Mouse (Mus musculus): Measurements from ENCODE around the gene BC030499. TPM values are rescaled to one million over a fixed set of nuclear protein-coding genes. Genes with fewer than 3 reads are reported as not detected.
A peak's percentile ranks its signal among the peaks of the same experiment; 100 is the strongest.

Gene BC030499
- 0.45 and 0.66 TPM in 2 replicates for polyA plus RNA-seq (2014; fragmentation: Nextera tagmentation; extraction: Ambion mirVana)

DNA sequence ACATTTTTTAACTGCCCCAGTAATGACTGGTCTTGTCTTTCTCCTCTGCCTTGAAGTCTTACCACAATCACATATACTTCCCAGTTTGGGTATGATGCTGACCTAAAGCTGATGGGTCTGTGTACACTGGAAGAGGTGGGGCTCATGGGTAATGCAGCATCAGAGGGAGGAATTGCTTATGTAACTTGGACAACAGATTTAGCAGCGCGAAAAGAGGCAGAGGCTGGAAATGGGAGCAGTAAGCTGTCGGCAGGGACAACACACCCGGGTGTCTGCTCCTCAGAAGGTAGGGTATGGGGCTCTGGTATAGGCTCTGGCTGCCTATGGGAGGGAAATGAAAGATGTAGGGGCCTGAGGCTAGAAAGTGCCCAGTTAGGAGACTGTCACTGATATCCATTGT lies at the start of gene BC030499:
Gene BC030499 (plus strand): TSS at position 188 of the 400 bp plus-strand sequence.
- no peak within 1 kb of the TSS for H3K27ac ChIP-seq (ENCODE audit: low read depth)
- H3K9ac ChIP-seq = no peak within 1 kb of the TSS
- DNase-seq (no peak), ATAC-seq (ENCODE audit: insufficient read depth) (no peak)
- H3K9me3 ChIP-seq (ENCODE audit: low read depth, low read length) = no peaks in the 10 kb centered on the region
- WGBS = 89% methylated on average over 4 of the region's 4 CpGs
- peaks cover 71% of the 10 kb centered on the region for H3K36me3 ChIP-seq (ENCODE audit: insufficient read depth)
- no peak within 1 kb of the TSS for H3K4me3 ChIP-seq (ENCODE audit: low read depth, low read length)
- H3K4me1 ChIP-seq (ENCODE audit: insufficient read depth) = no peaks in the 10 kb centered on the region
- H3K27me3 ChIP-seq (ENCODE audit: insufficient read depth, low read length) = no peaks in the 10 kb centered on the region
- TF ChIP-seq CTCF (IDR thresholded peaks at IDR 0.05; ENCODE audit: low read depth) = no peak
- no peak within 1 kb of the TSS for H3K4me2 ChIP-seq

DNA sequence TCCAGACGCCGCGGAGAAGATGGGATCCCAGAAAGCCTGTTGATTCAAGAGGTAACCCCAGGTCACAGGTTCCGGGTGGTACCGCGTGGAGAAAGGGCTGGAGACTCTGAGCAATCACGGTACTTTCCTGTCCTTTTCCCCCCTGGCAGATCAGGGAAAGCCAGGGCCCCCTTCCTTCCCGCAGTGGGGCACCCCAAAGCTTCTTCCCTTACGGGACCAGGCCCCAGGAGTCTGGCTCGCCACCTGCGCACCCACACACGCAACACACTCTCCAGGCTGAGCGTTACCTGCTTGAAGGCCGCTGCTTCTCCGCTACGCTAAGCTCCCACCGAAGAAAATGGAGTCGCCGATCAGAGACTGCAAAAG lies 45.4 kb upstream of the BC030499 start:
- DNase-seq (no peak), ATAC-seq (ENCODE audit: insufficient read depth) (no peak)

GRCm38 (mm10) chr11:78245627-78246317 lies 44.9 kb upstream of the BC030499 start, which contains the start of the genes Sdf2 and Supt6:
TSS of gene Sdf2 (plus strand) at chr11:78245746.
TSS of gene Supt6 (minus strand) at chr11:78245987.
- Histone ChIP-seq H3K27me3 (ENCODE audit: insufficient read depth, low read length) (no peaks in the 10 kb centered on the region), H3K4me3 (ENCODE audit: low read depth, low read length) (peak within 1 kb of the TSS; percentile 97), H3K4me2 (peak within 1 kb of the TSS; percentile 72), H3K27ac (ENCODE audit: low read depth) (peak within 1 kb of the TSS; percentile 94), H3K9ac (peak within 1 kb of the TSS; percentile 97), H3K9me3 (ENCODE audit: low read depth, low read length) (no peaks in the 10 kb centered on the region), H3K36me3 (ENCODE audit: insufficient read depth) (peaks cover 2% of the 10 kb centered on the region; the same call in 1 of the 2 replicates), H3K4me1 (ENCODE audit: insufficient read depth) (peaks cover 15% of the 10 kb centered on the region)
- no peak for TF ChIP-seq CTCF (IDR thresholded peaks at IDR 0.05; ENCODE audit: low read depth)
- WGBS = under 1% methylated on average over 50 of the region's 50 CpGs
- DNase-seq (peak; percentile 96), ATAC-seq (ENCODE audit: insufficient read depth) (peak; percentile 95)

More for the DNA sequence above, 45.4 kb upstream of the BC030499 start:
- H3K27ac ChIP-seq (ENCODE audit: low read depth) = peak overlapping the region; percentile 94
- TF ChIP-seq CTCF (IDR thresholded peaks at IDR 0.05; ENCODE audit: low read depth) = no peak
- H3K9ac ChIP-seq = peak overlapping the region; percentile 97
- peak overlapping the region; percentile 72 for H3K4me2 ChIP-seq
- peaks cover 7% of the 10 kb centered on the region; the same call in 1 of the 2 replicates for H3K36me3 ChIP-seq (ENCODE audit: insufficient read depth)
- peak overlapping the region; percentile 97 for H3K4me3 ChIP-seq (ENCODE audit: low read depth, low read length)
- 0% methylated on average over 19 of the region's 19 CpGs for WGBS
- no peaks in the 10 kb centered on the region for H3K9me3 ChIP-seq (ENCODE audit: low read depth, low read length)
- peaks cover 15% of the 10 kb centered on the region for H3K4me1 ChIP-seq (ENCODE audit: insufficient read depth)
- no peaks in the 10 kb centered on the region for H3K27me3 ChIP-seq (ENCODE audit: insufficient read depth, low read length)

- H3K36me3 ChIP-seq (ENCODE audit: insufficient read depth) = peaks cover 8% of the 10 kb centered on the region
- peak overlapping the region; percentile 72 for H3K4me2 ChIP-seq
- H3K9ac ChIP-seq = peak overlapping the region; percentile 97
- TF ChIP-seq CTCF (IDR thresholded peaks at IDR 0.05; ENCODE audit: low read depth) = no peak
- peak overlapping the region; percentile 97 for H3K4me3 ChIP-seq (ENCODE audit: low read depth, low read length)
- ATAC-seq (ENCODE audit: insufficient read depth) (no peak), DNase-seq (no peak)
- H3K27me3 ChIP-seq (ENCODE audit: insufficient read depth, low read length) = no peaks in the 10 kb centered on the region
- peak overlapping the region; percentile 94 for H3K27ac ChIP-seq (ENCODE audit: low read depth)
- H3K9me3 ChIP-seq (ENCODE audit: low read depth, low read length) = no peaks in the 10 kb centered on the region
- peaks cover 15% of the 10 kb centered on the region for H3K4me1 ChIP-seq (ENCODE audit: insufficient read depth)
- 28% methylated on average over 7 of the region's 7 CpGs for WGBS
Observed at GRCm38 (mm10) chr11:78246318-78247011, 44.2 kb upstream of the BC030499 start.

DNA sequence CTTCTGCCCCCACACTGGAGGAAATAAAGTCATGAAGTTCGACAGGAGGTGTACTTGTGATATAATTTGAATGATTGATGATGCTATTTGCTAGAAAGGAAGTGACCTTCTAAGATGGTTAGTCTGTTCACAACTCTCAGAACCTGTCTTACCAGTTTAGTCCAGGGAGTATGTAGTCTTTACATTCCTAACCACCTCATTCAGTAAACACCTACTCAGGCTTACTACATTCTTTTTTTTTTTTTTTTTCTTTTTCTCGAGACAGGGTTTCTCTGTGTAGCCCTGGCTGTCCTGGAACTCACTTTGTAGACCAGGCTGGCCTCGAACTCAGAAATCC lies 43.7 kb upstream of the BC030499 start:
- no peak for TF ChIP-seq CTCF (IDR thresholded peaks at IDR 0.05; ENCODE audit: low read depth)
- peak overlapping the region; percentile 97 for H3K4me3 ChIP-seq (ENCODE audit: low read depth, low read length)
- WGBS = 41% methylated on average over 3 of the region's 3 CpGs
- H3K4me1 ChIP-seq (ENCODE audit: insufficient read depth) = peaks cover 15% of the 10 kb centered on the region
- ATAC-seq (ENCODE audit: insufficient read depth) (no peak), DNase-seq (peak; percentile 33)
- peak overlapping the region; percentile 97; the same call in 1 of the 2 replicates for H3K9ac ChIP-seq
- H3K36me3 ChIP-seq (ENCODE audit: insufficient read depth) = peaks cover 13% of the 10 kb centered on the region
- H3K27me3 ChIP-seq (ENCODE audit: insufficient read depth, low read length) = no peaks in the 10 kb centered on the region
- H3K4me2 ChIP-seq = peak overlapping the region; percentile 72
- peak overlapping the region; percentile 75; the same call in 1 of the 2 replicates for H3K27ac ChIP-seq (ENCODE audit: low read depth)
- no peaks in the 10 kb centered on the region for H3K9me3 ChIP-seq (ENCODE audit: low read depth, low read length)

- Histone ChIP-seq H3K36me3 (ENCODE audit: insufficient read depth) (peaks cover 20% of the 10 kb centered on the region), H3K9ac (no peak overlapping the region; the same call in 1 of the 2 replicates), H3K4me2 (peak overlapping the region; percentile 72; the same call in 1 of the 2 replicates), H3K9me3 (ENCODE audit: low read depth, low read length) (no peaks in the 10 kb centered on the region), H3K27me3 (ENCODE audit: insufficient read depth, low read length) (no peaks in the 10 kb centered on the region), H3K27ac (ENCODE audit: low read depth) (no peak overlapping the region), H3K4me1 (ENCODE audit: insufficient read depth) (peaks cover 15% of the 10 kb centered on the region), H3K4me3 (ENCODE audit: low read depth, low read length) (no peak overlapping the region)
- no peak for TF ChIP-seq CTCF (IDR thresholded peaks at IDR 0.05; ENCODE audit: low read depth)
- DNase-seq (no peak), ATAC-seq (ENCODE audit: insufficient read depth) (no peak)
- WGBS = 64% methylated on average over 4 of the region's 4 CpGs
Observed at GRCm38 (mm10) chr11:78247727-78248140, 42.9 kb upstream of the BC030499 start.

DNA sequence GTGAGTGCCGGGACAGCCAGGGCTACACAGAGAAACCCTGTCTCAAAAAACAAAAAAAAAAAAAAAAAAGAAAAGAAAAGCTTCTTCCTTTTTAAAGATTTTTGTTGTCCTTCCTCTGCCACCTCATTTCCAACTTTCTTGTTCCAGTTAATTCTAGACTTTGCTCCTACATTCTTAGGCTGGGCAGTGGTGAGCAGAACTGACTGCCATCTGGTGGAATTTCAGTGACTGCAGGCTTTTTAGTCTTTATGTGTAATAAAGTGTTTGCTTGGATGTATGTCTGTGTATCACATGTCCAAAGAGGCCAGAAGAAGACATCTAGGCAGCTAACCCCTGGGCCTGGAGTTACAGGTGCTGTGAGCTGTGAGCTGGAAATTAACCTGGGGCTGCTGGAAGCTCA lies 34.0 kb upstream of the BC030499 start:
- TF ChIP-seq CTCF (IDR thresholded peaks at IDR 0.05; ENCODE audit: low read depth) = peak; percentile 37
- no peak overlapping the region for H3K27ac ChIP-seq (ENCODE audit: low read depth)
- DNase-seq (peak; percentile 44), ATAC-seq (ENCODE audit: insufficient read depth) (no peak)
- WGBS = 71% methylated on average over 1 of the region's 1 CpGs
- H3K9me3 ChIP-seq (ENCODE audit: low read depth, low read length) = no peaks in the 10 kb centered on the region
- peaks cover 5% of the 10 kb centered on the region; the same call in 1 of the 2 replicates for H3K27me3 ChIP-seq (ENCODE audit: insufficient read depth, low read length)
- no peak overlapping the region for H3K9ac ChIP-seq
- peaks cover 32% of the 10 kb centered on the region for H3K36me3 ChIP-seq (ENCODE audit: insufficient read depth)
- H3K4me1 ChIP-seq (ENCODE audit: insufficient read depth) = no peaks in the 10 kb centered on the region
- no peak overlapping the region for H3K4me2 ChIP-seq
- H3K4me3 ChIP-seq (ENCODE audit: low read depth, low read length) = no peak overlapping the region

Measured in lung, embryonic 14.5 days (tissue).